Mouse (Mus musculus) limb, embryonic 13.5 days (tissue): ENCODE measurements at regions not wholly inside any gene's neighbourhood (a gene's known extent, or its start where the extent isn't known, plus 50 kb on each side); places are given as distances from the start of the nearest gene placed in this dataset.

Experiments used
- ATAC-seq: fragments of 200-750 bp; cut with Nextera tagmentation; 2 replicates; pipeline ENCODE4 v1.8.0; 2017; ENCODE audit warnings: low read depth, moderate number of reproducible peaks, moderate TSS enrichment; ENCODE audit not compliant: low FRiP score
- H3K27ac ChIP-seq: fragments of 300-500 bp; sonication (generic); 2 replicates; pipeline ENCODE4 v1.5.1; 2015; ENCODE audit warnings: inconsistent platforms, mild to moderate bottlenecking, moderate library complexity
- H3K27me3 ChIP-seq: fragments of 300-500 bp; sonication (generic); 2 replicates; pipeline ENCODE4 v1.6.1; 2015; ENCODE audit warnings: mild to moderate bottlenecking, inconsistent platforms
- H3K36me3 ChIP-seq: fragments of 300-500 bp; sonication (generic); 2 replicates; pipeline ENCODE4 v1.6.1; 2015; ENCODE audit warnings: inconsistent platforms, mild to moderate bottlenecking, moderate library complexity
- H3K4me1 ChIP-seq: fragments of 300-500 bp; sonication (generic); 2 replicates; pipeline ENCODE4 v1.6.1; 2015; ENCODE audit warnings: inconsistent platforms
- H3K4me2 ChIP-seq: fragments of 300-500 bp; sonication (generic); replicated peaks from 2 replicates; pipeline ENCODE4 v1.6.1; 2015; ENCODE audit warnings: inconsistent platforms, mild to moderate bottlenecking, moderate library complexity
- H3K4me3 ChIP-seq: fragments of 300-500 bp; sonication (generic); 2 replicates; pipeline ENCODE4 v1.5.1; 2015; ENCODE audit warnings: moderate library complexity, mild to moderate bottlenecking, inconsistent platforms
- H3K9ac ChIP-seq: fragments of 300-500 bp; sonication (generic); 2 replicates; pipeline ENCODE4 v1.6.1; 2015; ENCODE audit warnings: mild to moderate bottlenecking, inconsistent platforms
- H3K9me3 ChIP-seq: fragments of 300-500 bp; sonication (generic); 2 replicates; pipeline ENCODE4 v1.6.1; 2016; ENCODE audit warnings: inconsistent platforms
- WGBS: fragments of 180-500 bp; shearing (Covaris S2); methylation state at CpG from one replicate; pipeline ENCODE4 v1.1.7; 2015; 5-methylcytosine and 5-hydroxymethylcytosine counted together

GRCm38 (mm10) chr2:92523321-92523895 is 63.1 kb upstream of the Slc35c1 start:
- H3K36me3 ChIP-seq = no peaks in the 10 kb centered on the region
- H3K27me3 ChIP-seq = no peaks in the 10 kb centered on the region
- H3K4me2 ChIP-seq = no peak overlapping the region
- ATAC-seq = no peak
- H3K27ac ChIP-seq = no peak overlapping the region
- 82% methylated on average over 13 of the region's 13 CpGs for WGBS
- no peak overlapping the region for H3K4me3 ChIP-seq
- H3K9me3 ChIP-seq = no peaks in the 10 kb centered on the region
- no peaks in the 10 kb centered on the region for H3K4me1 ChIP-seq
- H3K9ac ChIP-seq = no peak overlapping the region

- Histone ChIP-seq H3K4me2 (no peak overlapping the region), H3K4me3 (no peak overlapping the region), H3K27me3 (no peaks in the 10 kb centered on the region), H3K9ac (no peak overlapping the region), H3K9me3 (no peaks in the 10 kb centered on the region), H3K27ac (no peak overlapping the region), H3K4me1 (peaks cover 6% of the 10 kb centered on the region; the same call in 1 of the 2 replicates), H3K36me3 (no peaks in the 10 kb centered on the region)
- ATAC-seq = no peak
- whole genome bisulfite sequencing = 73% methylated on average over 8 of the region's 8 CpGs
These were observed 61.2 kb upstream of the Slc35c1 start for GRCm38 (mm10) chr2:92521527-92521926.

GRCm38 (mm10) chr2:92519396-92519795 is 59.1 kb upstream of the Slc35c1 start:
- Histone ChIP-seq H3K4me2 (no peak overlapping the region), H3K4me1 (peaks cover 6% of the 10 kb centered on the region; the same call in 1 of the 2 replicates), H3K27ac (no peak overlapping the region), H3K36me3 (no peaks in the 10 kb centered on the region), H3K9ac (no peak overlapping the region), H3K9me3 (no peaks in the 10 kb centered on the region), H3K27me3 (no peaks in the 10 kb centered on the region), H3K4me3 (no peak overlapping the region)
- no peak for ATAC-seq
- 84% methylated on average over 8 of the region's 8 CpGs for WGBS

GRCm38 (mm10) chr2:92518891-92519290 is 58.6 kb upstream of the Slc35c1 start:
- Histone ChIP-seq H3K36me3 (no peaks in the 10 kb centered on the region), H3K9ac (no peak overlapping the region), H3K27ac (no peak overlapping the region), H3K4me1 (peaks cover 6% of the 10 kb centered on the region; the same call in 1 of the 2 replicates), H3K27me3 (no peaks in the 10 kb centered on the region), H3K9me3 (no peaks in the 10 kb centered on the region), H3K4me2 (no peak overlapping the region), H3K4me3 (no peak overlapping the region)
- no peak for ATAC-seq
- WGBS = 76% methylated on average over 8 of the region's 8 CpGs

- no peak for ATAC-seq
- Histone ChIP-seq H3K27me3 (no peaks in the 10 kb centered on the region), H3K36me3 (no peaks in the 10 kb centered on the region), H3K27ac (no peak overlapping the region), H3K9ac (no peak overlapping the region), H3K4me1 (peaks cover 6% of the 10 kb centered on the region; the same call in 1 of the 2 replicates), H3K9me3 (no peaks in the 10 kb centered on the region), H3K4me3 (no peak overlapping the region), H3K4me2 (no peak overlapping the region)
- 53% methylated on average over 6 of the region's 6 CpGs for WGBS
These were observed 54.6 kb upstream of the Slc35c1 start for GRCm38 (mm10) chr2:92514961-92515360.

- H3K4me1 ChIP-seq = peaks cover 3% of the 10 kb centered on the region; the same call in 1 of the 2 replicates
- H3K9ac ChIP-seq = 0 out of 2 replicates have a peak overlapping the region, but pooled peaks have one; percentile 19
- no peaks in the 10 kb centered on the region for H3K36me3 ChIP-seq
- no peak for ATAC-seq
- H3K4me2 ChIP-seq = no peak overlapping the region
- no peak overlapping the region for H3K4me3 ChIP-seq
- 59% methylated on average over 6 of the region's 6 CpGs for WGBS
- no peak overlapping the region for H3K27ac ChIP-seq
- no peaks in the 10 kb centered on the region for H3K9me3 ChIP-seq
- no peaks in the 10 kb centered on the region for H3K27me3 ChIP-seq
These were observed 51.7 kb upstream of the Slc35c1 start for GRCm38 (mm10) chr2:92511771-92512744.
